Mouse (Mus musculus) lung, postnatal 25 days (tissue): Measurements from ENCODE around the gene Nos1.

Experiments
- DNase-seq: peaks from one replicate; pipeline ENCODE4 v3.0.0; 2022; ENCODE audit warnings: low spot score

Nos1 gene

DNA sequence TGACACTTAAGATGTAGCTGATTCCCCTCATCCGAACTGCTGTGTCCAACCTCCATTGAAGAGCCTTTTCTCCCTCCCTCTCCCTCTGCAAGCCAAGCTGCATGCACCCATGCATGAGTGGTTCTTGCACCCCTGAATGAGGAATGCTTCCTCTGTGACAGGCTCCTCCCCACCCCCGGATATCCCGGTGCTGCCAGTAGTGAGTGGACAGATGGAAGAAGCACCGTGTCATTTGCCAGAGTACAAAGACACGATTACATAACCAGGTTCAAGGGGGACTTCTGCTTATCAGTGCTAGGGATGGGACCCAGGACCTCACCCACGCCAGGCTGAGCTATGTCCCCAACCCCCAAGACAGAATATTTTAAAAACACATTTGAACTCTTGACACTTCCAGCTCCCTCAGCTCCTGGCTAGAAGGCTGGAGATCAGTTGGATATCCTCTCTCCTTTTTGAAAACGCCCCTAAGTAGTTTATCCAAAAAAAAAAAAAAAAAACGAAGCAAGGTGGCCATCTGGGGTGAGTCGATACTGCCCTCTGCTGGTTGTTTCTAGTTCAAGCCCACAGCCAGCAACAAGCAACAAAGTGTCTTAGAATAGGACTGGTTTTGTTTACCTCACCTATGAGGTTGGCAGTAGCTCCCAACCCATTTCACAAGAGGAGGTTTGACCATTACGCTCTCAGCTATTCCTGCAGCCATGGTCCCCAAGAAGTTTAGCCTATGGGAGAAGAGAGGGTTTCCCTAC is 175.0 kb downstream of the Nos1 start:
- peak; percentile 28 for DNase-seq

DNA sequence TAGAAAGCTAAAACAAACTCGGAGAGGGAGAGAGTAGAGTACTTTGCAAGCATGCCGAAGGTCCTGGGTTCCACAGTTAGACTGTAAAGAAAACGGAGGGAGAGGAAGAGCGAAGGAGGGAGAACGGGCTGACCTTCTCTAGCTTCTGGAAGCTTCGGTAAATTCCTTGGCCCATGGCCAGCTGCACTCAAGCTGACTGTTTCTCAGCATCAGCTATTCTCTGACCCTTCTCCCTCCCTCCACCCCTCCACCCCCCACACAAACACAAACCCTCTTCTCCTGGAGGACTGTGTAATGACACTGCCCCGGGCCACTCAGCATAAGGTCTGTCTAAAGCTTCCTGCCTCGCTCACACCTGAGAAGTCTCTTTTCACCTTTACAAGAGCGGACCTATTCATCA is 183.9 kb downstream of the Nos1 start:
- no peak for DNase-seq

DNA sequence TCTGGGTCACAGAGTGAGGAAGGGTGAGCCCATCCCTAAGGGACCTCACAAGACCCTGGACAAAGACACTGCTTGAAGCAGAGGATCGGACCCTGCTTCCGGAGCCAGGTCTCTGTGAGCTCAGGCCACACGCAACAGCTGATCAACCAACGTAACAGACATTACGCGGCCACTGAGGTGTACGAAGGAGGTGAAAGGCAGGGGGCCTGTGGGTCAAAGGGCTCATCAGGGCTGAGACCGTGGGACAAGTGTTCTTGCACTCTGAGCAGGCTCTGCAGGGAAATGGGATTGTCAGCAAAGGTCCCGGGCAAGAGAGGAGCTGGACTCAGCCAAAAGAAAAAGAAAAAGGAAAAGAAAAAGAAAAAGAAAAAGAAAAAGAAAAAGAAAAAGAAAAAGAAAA is 186.1 kb downstream of the Nos1 start:
- DNase-seq: no peak

DNA sequence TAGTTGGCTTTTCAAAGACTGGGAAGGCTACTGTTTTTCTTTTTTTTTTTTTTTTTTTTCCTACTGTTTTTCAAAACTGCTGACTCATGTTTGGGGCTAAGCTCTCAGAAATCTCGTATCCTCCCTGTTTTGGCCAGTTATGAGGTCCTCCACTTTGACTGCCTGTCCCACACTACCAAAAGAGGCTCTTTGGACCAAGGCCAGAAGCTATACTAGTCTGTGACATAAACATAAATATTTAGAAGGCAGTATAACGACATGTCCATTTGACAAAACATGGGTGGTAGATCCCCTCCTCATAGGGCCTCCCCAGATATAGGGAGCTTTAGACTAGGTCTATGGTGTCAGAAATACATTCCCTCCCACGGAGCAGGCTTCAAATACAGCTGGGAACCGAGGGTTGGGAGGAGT is 186.8 kb downstream of the Nos1 start:
- no peak for DNase-seq

DNA sequence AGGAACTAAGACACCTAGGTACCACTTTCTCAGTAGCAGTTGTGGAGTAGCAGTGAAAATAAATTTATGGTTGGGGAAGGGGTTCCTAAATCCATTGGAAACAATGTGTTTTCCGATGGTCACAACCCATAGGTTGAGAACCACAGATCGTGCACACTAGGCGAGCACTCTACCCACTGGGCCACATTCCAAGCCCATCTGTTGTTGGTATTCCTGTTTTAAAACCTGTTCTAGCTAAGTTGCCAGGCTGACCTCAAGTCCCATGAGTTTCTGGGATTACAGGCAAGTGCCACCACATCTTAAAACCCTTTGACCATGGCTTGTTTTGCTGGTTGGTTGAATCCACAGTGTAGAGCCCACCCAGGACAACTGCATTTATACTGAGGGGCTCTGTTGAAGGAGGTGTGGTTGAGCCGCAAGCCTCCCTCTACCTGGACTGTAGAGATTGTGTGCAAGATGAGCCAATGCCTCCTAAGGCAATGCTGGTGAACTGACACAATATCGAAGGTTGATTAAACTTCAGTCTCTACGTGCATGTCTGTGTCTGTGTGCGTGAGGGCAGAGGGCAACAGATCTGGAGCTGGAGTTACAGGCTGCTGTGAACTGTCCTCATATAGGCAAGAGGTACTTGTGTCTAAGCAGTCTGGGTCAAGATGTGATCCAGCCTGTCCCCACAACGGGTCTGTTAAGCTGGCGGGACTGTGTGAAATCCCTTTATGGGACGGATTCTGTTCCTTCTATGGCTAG is 189.0 kb downstream of the Nos1 start:
- no peak for DNase-seq

DNA sequence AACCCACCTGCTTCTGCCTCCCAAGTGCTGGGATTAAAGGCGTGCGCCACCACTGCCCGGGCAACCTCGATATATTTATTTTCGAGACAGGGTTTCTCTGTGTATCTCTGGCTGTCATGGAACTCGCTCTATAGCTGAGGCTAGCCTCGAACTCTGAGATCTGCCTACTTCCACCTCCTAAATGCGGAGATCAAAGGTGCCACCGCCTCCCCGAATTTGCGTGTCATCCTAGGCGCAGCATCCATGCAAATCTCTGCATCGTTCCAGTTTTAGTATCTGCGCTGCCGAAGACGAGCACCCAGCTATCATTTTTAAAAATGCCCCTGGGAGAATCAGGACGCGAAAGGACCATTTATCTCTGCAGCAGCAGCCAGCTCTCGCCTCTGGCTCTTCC is 195.4 kb downstream of the Nos1 start:
- no peak for DNase-seq

DNA sequence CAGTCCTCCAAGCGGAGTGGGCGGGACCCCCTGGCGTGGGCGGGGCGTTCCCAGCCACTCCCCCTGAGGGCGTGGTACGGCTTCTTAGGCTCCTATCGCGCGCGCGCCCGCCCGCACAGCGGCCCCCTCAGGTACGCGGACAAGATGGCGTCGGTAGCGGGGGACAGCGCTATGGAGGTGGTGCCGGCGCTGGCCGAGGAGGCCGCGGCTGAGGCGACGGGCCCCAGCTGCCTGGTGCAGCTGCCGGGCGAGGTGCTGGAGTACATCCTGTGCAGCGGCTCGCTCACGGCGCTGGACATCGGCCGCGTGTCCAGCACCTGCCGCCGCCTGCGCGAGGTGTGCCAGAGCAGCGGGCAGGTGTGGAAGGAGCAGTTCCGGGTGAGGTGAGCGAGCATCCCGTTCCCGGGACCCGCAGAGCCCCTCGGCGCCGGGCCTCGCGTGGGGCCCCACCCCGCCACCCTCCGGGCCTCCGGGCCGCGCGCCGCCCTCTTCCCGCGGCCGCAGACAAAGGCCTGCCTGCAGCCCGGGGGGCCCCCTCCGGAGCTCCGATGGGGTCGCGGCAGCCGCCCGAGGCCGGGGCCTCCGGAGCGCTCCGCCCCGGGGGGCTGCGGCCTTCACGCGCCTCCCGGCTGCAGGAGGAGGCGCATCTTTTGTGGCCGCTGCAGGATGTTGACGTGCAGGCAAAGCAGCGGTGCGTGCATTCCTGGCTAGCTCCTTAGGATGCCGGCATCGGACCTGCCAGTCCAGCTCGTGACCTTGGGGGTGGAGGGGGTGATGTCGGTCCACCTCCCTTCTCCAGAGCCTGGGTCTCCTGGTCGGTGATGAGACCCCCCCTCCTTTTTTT is 196.0 kb downstream of the Nos1 start, which contains the start of gene Fbxo21:
Gene Fbxo21 (plus strand): TSS at position 74 of the 844 bp plus-strand sequence.
- DNase-seq: peak; percentile 96

DNA sequence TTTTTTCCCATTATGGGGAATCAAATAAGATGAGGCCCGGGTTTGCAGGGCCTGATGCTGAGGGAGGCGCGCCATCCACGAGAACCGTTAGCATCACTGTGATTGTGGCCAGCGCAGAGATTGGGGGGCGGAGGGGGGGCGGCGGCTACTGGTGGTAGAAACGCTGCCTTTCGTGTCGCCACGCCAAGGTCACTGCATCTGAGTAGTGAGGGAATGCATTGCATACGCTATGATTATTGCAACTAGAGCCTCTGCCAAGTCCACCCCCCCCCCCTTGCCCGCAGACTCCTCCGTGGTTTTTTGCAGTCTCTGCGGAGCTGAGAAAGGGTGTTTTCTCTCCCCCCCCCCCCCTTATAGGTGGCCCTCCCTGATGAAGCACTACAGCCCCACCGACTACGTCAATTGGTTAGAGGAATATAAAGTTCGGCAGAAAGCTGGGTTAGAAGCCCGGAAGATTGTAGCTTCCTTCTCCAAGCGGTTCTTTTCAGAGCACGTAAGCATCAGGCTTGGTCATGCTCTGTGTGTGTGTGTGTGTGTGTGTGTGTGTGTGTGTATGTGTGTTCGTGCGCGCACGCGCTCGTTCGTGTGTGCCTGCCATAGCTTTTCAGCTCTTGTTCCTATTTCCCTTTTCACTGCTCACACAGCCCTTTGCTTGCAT is 196.8 kb downstream of the Nos1 start:
- DNase-seq: no peak

DNA sequence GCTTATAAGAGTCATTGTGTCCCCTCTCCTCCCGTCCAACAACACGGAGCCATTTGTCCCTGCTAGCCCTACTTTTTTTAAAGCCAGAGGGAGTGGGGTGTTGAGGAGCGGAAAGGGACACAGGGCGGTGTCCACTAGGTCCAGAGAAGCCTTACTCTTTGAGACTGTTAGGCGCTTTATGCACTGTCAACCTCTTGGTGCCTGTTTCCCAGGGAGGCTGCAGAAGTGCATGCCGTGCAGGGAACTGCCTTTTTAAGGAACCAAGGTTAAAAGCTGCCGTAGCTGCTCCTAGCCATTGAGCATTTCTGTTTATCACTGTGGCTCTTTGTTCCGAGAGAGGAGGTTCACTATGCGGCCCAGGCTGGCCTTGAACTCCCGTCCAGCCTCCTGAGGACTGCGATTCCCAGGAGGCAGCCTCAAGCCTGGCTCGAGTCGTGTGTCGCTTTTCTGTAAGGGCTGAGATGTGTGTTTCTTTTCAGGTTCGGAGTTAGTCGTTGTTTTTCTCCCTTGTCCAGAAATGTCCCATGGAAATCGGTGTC is 197.4 kb downstream of the Nos1 start:
- no peak for DNase-seq

DNA sequence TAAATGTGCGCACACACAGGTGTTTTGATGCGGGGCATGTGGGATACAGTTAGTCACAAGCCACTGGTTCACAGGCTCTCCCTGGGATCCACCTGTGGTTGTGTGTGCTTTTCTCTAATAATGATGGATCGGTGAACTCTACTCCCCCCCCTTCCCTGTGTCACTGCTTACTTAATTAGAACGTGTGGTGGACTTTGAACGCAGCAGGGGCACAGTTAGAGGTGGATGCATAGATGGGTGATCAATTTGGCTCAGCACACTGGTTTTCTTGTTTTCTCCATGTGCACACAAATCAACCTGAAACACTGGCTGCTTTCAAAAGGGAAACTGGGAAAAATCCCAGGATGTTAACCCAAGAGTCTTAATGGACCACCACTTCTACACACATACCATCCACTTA is 198.2 kb downstream of the Nos1 start:
- no peak for DNase-seq

DNA sequence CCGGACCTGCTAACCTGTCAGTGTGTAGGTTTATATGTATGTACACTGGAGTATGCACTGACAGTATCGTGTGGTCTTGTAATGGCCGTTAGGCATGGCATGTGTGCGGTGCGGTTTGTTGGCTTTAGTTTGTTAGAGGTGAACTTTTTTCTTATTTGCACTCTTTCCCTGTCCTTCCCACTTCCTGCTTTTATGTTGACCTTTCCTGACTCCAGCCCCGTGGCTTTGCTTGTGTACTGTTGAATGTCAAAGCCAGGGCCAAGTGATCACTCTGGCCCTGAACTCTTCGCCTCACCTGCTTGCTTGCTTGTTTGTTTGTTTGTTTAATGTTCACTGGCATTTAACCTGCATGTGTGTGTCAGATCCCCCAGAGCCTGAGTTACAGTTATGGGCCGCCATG is 200.1 kb downstream of the Nos1 start:
- no peak for DNase-seq

DNA sequence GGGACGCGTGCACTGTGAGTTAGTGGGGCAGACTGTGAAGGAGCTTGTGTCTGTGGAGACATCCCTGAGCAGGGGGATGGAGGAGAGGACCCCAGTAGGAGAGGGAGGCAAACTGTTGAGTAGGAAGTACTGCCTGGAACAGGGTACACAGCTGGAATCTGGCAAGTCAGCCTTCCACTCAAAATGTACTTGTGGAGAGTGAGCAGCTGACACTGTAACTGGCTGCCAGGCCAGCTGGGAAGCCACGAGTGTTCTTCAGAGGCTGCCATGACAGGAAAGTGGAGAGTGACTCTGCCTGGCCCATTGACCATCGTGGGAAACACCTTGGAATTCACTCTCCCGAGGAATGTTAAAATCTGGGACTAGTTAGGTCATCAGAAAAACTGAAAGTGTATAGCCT is 201.1 kb downstream of the Nos1 start:
- peak; percentile 38 for DNase-seq

DNA sequence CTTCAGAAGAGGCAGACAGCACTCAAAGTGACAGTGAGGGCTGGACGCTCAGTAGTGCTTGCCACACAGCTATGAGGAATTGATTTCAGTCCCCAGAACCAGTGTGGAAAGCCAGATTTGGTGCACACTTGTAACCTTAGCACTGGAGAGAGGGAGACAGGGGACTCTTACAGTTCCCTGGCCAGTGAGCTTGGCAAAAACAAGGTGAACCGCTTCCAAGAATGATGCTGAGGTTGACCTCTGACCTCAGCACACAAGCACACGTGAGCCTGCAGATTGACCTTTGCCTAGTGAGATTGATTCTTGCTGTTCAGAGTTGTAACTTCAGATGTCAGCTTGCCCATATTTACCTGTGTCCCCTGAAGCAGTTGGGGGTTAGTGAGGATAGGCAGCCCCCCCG is 205.5 kb downstream of the Nos1 start:
- no peak for DNase-seq

DNA sequence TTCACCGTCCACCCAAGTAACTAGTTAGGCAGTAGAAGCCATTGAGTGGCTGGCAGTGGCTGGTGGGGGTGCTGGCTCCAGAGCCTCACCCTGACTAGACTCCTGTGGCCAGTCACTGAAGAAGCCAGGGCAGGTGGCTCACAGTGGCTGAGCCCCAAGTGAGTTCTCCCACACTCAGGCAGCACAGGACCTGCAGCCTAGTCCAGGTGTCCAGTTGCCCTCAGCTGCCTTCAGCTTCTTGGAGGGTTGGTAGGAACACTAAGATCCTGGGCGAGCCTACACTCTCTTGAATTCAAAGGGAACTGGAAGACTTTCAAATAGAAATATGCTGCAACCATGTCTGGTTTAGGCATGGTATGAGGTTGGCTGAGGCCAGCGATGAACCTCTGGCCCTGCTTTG is 207.1 kb downstream of the Nos1 start:
- DNase-seq: no peak

DNA sequence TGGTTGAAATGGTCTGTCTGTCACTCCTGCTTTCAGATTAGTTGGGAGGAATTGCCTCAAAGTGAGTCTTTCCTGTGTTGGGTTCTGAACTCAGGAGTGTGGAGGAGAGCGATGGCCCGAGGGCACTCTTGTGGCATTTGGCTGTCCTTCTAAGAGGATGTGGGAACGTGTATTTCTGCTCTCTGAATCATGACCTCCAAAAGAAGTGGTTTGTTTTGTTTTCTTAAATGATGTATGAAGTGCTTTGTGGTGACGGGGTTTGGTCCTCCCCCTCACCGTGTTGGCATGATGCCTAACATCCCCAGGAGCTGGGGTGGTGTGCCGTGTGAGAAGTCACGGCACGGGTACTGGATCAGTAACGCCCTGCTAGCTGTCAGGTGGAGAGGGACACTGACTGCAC is 207.5 kb downstream of the Nos1 start:
- DNase-seq: no peak

DNA sequence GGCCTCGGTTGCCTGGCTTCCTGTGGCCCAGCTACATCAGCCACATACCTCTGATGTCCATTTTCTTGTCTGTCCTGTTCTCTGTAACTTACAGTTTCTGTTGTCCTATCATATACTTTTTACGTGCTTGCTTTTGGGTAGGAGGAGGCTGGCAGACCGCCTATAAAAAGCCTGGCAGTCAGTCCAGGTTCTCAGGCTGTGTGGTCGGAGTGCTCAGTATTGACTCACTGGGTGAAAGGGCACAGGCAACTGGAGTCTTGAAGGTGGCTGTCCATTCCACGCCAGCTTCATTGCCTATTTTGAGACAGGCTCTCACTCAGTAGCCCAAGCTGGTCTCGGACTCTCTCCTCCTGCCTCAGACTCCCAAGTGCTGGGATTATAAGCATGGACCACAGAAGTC is 208.9 kb downstream of the Nos1 start:
- DNase-seq: peak; percentile 16

DNA sequence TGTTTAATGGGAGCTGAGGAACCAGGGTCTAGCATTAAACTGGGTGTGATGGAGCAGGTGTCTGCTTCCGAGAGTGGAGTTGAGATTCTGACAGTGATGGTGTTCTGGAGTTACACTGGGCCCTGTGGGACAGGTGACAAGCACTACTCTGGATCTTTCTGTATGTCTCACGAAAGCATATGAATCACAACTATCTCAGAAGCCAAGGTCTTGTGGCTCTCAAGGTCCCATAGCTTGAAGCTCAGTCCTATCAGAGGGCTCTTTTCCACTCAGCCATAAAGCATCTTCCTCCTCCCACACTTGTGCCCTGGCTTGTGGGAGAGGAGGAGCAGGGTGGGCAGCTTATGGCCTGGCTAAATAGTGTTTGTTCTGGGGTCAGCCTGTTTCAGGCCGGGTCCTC is 210.1 kb downstream of the Nos1 start:
- no peak for DNase-seq

DNA sequence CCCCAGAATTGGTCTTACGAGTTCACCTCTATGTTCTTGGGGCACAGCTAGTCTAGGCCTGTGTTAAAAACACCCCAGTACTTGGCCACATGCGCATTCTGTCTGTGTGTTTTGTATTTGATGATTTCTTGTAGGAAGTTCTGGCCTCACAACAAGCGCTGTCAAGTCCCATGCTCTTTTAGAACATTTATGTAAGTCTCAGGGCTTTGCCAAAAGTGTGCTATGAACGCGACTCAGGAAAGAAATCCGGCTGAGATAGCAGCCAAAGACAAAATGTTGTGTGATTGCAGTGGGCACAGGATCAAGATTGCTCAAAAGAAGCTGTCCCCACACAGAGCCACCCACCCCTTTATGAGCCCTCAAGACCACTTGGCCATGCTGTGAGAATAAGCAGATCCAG is 212.7 kb downstream of the Nos1 start:
- DNase-seq: no peak

DNA sequence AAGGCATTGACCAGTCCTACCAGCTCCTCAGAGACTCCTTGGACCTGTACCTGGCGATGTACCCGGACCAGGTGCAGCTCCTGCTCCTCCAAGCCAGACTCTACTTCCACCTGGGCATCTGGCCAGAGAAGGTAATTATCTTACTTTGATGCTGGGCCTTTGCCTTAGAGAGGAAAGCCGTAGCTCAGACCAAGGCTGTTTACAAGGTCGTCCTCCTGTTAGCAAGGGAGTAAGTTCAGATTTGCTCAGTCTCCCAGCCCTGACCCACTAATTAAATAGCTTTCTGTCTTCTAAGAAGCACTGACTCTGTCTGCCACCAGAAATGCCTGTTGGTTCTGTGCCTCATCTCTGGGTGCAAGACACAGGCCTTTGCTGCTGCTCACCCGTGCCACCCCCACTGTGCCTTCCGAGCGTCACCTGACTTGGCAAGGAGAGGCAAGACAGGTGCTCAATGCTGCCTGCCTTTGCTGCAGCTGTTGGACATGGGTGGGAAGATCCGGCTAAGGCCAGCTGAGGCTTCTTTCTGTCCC is 214.6 kb downstream of the Nos1 start:
- DNase-seq: no peak

DNA sequence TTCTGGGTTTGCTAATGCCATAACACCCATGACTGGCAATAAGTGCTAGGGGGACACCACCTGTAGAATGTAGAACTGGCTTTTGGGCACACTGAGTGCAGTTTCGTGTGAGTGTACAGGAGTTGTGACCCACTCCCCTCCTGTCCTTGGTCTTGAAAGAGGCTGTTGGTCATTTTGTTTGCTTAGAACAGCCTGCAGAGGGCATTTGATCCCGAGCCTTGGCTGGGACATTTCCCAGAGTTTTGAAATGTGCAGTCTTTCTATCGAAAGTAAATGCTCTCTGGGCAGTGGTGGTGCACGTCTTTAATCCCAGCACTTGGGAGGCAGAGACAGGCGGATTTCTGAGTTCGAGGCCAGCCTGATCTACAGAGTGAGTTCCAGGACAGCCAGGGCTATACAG is 215.1 kb downstream of the Nos1 start:
- DNase-seq: no peak

DNA sequence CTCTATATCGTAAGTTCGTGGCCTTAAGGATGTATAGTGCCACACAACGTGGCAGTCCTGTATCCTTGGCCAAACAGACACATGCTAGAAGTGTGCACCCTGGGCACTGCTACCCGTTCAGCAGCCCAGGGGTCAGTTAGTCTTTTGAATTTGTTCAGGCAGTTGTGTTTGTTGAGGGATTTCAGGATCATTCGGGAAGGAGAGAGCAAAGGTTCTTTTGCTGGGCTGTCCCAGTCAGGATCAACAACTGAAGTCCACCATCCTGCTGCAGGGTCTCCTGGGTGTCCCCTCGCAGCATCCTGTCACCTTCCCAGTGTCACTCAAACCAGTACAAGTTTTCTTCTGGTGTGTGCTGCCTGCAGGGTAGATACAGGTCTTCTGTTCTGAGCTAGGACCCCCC is 215.7 kb downstream of the Nos1 start:
- no peak for DNase-seq
